In the genomic region with DNA sequence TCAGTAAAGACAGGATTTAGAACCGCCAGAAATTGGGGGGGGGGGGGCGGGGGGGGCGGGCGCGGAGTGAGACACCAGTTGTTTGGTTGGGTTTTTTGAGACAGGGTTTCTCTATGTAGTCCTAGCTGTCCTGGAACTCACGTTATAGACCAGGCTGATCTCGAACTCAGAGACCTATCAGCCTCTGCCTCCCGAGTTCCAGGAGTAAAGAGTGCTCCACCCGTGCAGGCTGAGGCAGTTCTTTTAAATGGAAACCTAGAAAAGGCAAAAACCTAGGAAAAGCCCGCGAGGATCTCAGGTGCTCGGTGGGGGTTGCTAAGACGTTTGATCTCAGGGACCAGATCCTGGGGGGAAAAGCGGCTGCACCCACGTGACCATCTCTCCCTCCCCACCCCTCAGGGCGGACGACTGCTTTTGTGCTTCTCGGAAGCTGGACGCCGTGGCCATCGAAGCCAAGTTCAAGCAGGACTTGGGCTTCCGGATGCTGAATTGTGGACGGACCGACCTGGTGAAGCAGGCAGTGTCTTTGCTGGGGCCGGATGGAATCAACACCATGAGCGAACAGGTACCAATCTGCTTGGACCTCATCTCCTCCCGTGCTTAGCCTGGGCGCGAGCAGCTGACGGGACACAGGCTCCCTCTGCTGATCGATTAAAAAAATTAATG, we compare ENCODE assay signal across 7 mouse cellular contexts.
DNase-seq lines count a peak whose midpoint lies in the region; ATAC-seq and TF ChIP-seq lines count a peak whose summit lies in the region.

No protein-coding gene starts in this region.

- no peak overlapping the region for H3K27ac ChIP-seq in bone marrow, adult 2 months (ENCODE audit: control insufficient read depth, insufficient read depth, low read depth, low read length, poor library complexity)
- no peak overlapping the region for H3K27ac ChIP-seq in embryonic facial prominence, embryonic 11.5 days (replicated peaks; ENCODE audit: low read depth, low read length)
- no peak overlapping the region for H3K27ac ChIP-seq in heart, embryonic 11.5 days (ENCODE audit: low read depth, low read length)
- H3K27ac ChIP-seq in kidney, embryonic 14.5 days (ENCODE audit: low read depth, low read length), result no peak overlapping the region
- H3K27ac ChIP-seq in limb, embryonic 13.5 days, result no peak overlapping the region
- H3K27ac ChIP-seq in midbrain, embryonic 14.5 days (replicated peaks; ENCODE audit: low read depth, low read length), result peak overlapping the region; percentile 42; the same call in 1 of the 2 replicates
- no peak overlapping the region for H3K27ac ChIP-seq in stomach, embryonic 14.5 days (ENCODE audit: low read length)

- H3K27me3 ChIP-seq in embryonic facial prominence, embryonic 11.5 days (ENCODE audit: control insufficient read depth, insufficient read depth, low read length), result no peaks in the 10 kb centered on the region
- peaks cover 16% of the 10 kb centered on the region for H3K27me3 ChIP-seq in heart, embryonic 11.5 days (ENCODE audit: control insufficient read depth, insufficient read depth, low read length)
- no peaks in the 10 kb centered on the region for H3K27me3 ChIP-seq in kidney, embryonic 14.5 days (ENCODE audit: control insufficient read depth, insufficient read depth, low read length)
- no peaks in the 10 kb centered on the region for H3K27me3 ChIP-seq in limb, embryonic 13.5 days
- H3K27me3 ChIP-seq in midbrain, embryonic 14.5 days (ENCODE audit: control insufficient read depth, insufficient read depth, low read length), result no peaks in the 10 kb centered on the region
- no peaks in the 10 kb centered on the region for H3K27me3 ChIP-seq in stomach, embryonic 14.5 days (ENCODE audit: control insufficient read depth, insufficient read depth, low read length)

- DNase-seq in embryonic facial prominence, embryonic 11.5 days (ENCODE audit: low spot score), result peak; percentile 69
- DNase-seq in midbrain, embryonic 14.5 days, result peak; percentile 85

- 0 out of 2 replicates have a peak, but pooled peaks have one; percentile 50 for ATAC-seq in embryonic facial prominence, embryonic 11.5 days (replicated peaks; ENCODE audit: insufficient number of reproducible peaks, low FRiP score, low TSS enrichment, low read depth)
- no peak for ATAC-seq in heart, embryonic 11.5 days (replicated peaks; ENCODE audit: insufficient number of reproducible peaks, low FRiP score, low TSS enrichment)
- peak; percentile 73; the same call in 1 of the 2 replicates for ATAC-seq in kidney, embryonic 14.5 days (ENCODE audit: low FRiP score, low TSS enrichment)
- ATAC-seq in limb, embryonic 13.5 days (ENCODE audit: low FRiP score, low read depth), result peak; percentile 67; the same call in 1 of the 2 replicates
- ATAC-seq in midbrain, embryonic 14.5 days (ENCODE audit: low FRiP score, low TSS enrichment), result peak; percentile 83
- ATAC-seq in stomach, embryonic 14.5 days (ENCODE audit: insufficient number of reproducible peaks, insufficient read depth, low FRiP score, low read depth), result no peak

- peak; percentile 32; the same call in 1 of the 2 replicates for TF ChIP-seq CTCF in bone marrow, adult 2 months (IDR thresholded peaks at IDR 0.05; ENCODE audit: control insufficient read depth, insufficient read depth, low read length)

- no peaks in the 10 kb centered on the region for H3K36me3 ChIP-seq in embryonic facial prominence, embryonic 11.5 days (replicated peaks; ENCODE audit: control insufficient read depth, insufficient read depth, low read depth, low read length)
- H3K36me3 ChIP-seq in heart, embryonic 11.5 days (ENCODE audit: control insufficient read depth, insufficient read depth, low read length), result no peaks in the 10 kb centered on the region
- H3K36me3 ChIP-seq in kidney, embryonic 14.5 days (ENCODE audit: control insufficient read depth, insufficient read depth, low read length), result no peaks in the 10 kb centered on the region
- H3K36me3 ChIP-seq in limb, embryonic 13.5 days, result no peaks in the 10 kb centered on the region
- H3K36me3 ChIP-seq in midbrain, embryonic 14.5 days (ENCODE audit: control insufficient read depth, insufficient read depth, low read length), result no peaks in the 10 kb centered on the region
- H3K36me3 ChIP-seq in stomach, embryonic 14.5 days (ENCODE audit: control insufficient read depth, insufficient read depth, low read length), result no peaks in the 10 kb centered on the region

- H3K4me1 ChIP-seq in bone marrow, adult 2 months (ENCODE audit: control insufficient read depth, insufficient read depth, low read length), result no peaks in the 10 kb centered on the region
- no peaks in the 10 kb centered on the region for H3K4me1 ChIP-seq in embryonic facial prominence, embryonic 11.5 days (ENCODE audit: control insufficient read depth, insufficient read depth, low read length)
- H3K4me1 ChIP-seq in heart, embryonic 11.5 days (ENCODE audit: control insufficient read depth, insufficient read depth, low read length), result no peaks in the 10 kb centered on the region
- H3K4me1 ChIP-seq in kidney, embryonic 14.5 days (ENCODE audit: control insufficient read depth, insufficient read depth, low read length), result no peaks in the 10 kb centered on the region
- H3K4me1 ChIP-seq in limb, embryonic 13.5 days, result peaks cover 4% of the 10 kb centered on the region; the same call in 1 of the 2 replicates
- H3K4me1 ChIP-seq in midbrain, embryonic 14.5 days (ENCODE audit: control insufficient read depth, insufficient read depth, low read length), result no peaks in the 10 kb centered on the region
- H3K4me1 ChIP-seq in stomach, embryonic 14.5 days (ENCODE audit: control insufficient read depth, insufficient read depth, low read length), result no peaks in the 10 kb centered on the region

- 5% methylated on average over 31 of the region's 31 CpGs for WGBS in bone marrow, adult 2 months
- 3% methylated on average over 31 of the region's 31 CpGs for WGBS in embryonic facial prominence, embryonic 11.5 days
- WGBS in heart, embryonic 11.5 days (ENCODE audit: insufficient replicate concordance), result 3% methylated on average over 31 of the region's 31 CpGs
- 5% methylated on average over 31 of the region's 31 CpGs for WGBS in kidney, embryonic 14.5 days
- 4% methylated on average over 31 of the region's 31 CpGs for WGBS in limb, embryonic 13.5 days
- 2% methylated on average over 31 of the region's 31 CpGs for WGBS in midbrain, embryonic 14.5 days
- WGBS in stomach, embryonic 14.5 days, result 4% methylated on average over 31 of the region's 31 CpGs

- no peaks in the 10 kb centered on the region for H3K9me3 ChIP-seq in embryonic facial prominence, embryonic 11.5 days (replicated peaks; ENCODE audit: control insufficient read depth, low read length)
- H3K9me3 ChIP-seq in heart, embryonic 11.5 days (replicated peaks; ENCODE audit: control insufficient read depth, low read length), result no peaks in the 10 kb centered on the region
- no peaks in the 10 kb centered on the region for H3K9me3 ChIP-seq in kidney, embryonic 14.5 days (ENCODE audit: control insufficient read depth, low read length)
- no peaks in the 10 kb centered on the region for H3K9me3 ChIP-seq in limb, embryonic 13.5 days
- H3K9me3 ChIP-seq in midbrain, embryonic 14.5 days (ENCODE audit: control insufficient read depth, low read length), result no peaks in the 10 kb centered on the region
- H3K9me3 ChIP-seq in stomach, embryonic 14.5 days (ENCODE audit: control insufficient read depth, low read depth, low read length), result no peaks in the 10 kb centered on the region

- H3K4me3 ChIP-seq in bone marrow, adult 2 months (replicated peaks; ENCODE audit: control insufficient read depth, low read depth, low read length), result no peak overlapping the region
- peak overlapping the region; percentile 29 for H3K4me3 ChIP-seq in embryonic facial prominence, embryonic 11.5 days (ENCODE audit: low read depth, low read length)
- peak overlapping the region; percentile 44 for H3K4me3 ChIP-seq in heart, embryonic 11.5 days (ENCODE audit: low read depth, low read length)
- peak overlapping the region; percentile 39 for H3K4me3 ChIP-seq in kidney, embryonic 14.5 days (ENCODE audit: low read length)
- H3K4me3 ChIP-seq in limb, embryonic 13.5 days, result peak overlapping the region; percentile 46
- peak overlapping the region; percentile 37 for H3K4me3 ChIP-seq in midbrain, embryonic 14.5 days (replicated peaks; ENCODE audit: low read depth, low read length)
- peak overlapping the region; percentile 30 for H3K4me3 ChIP-seq in stomach, embryonic 14.5 days (ENCODE audit: low read depth, low read length)

- H3K4me2 ChIP-seq in embryonic facial prominence, embryonic 11.5 days (ENCODE audit: low read depth, low read length), result peak overlapping the region; percentile 54
- H3K4me2 ChIP-seq in heart, embryonic 11.5 days, result peak overlapping the region; percentile 82
- peak overlapping the region; percentile 73 for H3K4me2 ChIP-seq in kidney, embryonic 14.5 days (replicated peaks; ENCODE audit: low read depth, low read length)
- H3K4me2 ChIP-seq in limb, embryonic 13.5 days (replicated peaks), result peak overlapping the region; percentile 77
- H3K4me2 ChIP-seq in midbrain, embryonic 14.5 days (ENCODE audit: low read length), result peak overlapping the region; percentile 61
- peak overlapping the region; percentile 70 for H3K4me2 ChIP-seq in stomach, embryonic 14.5 days (replicated peaks; ENCODE audit: low read depth, low read length)

- TF ChIP-seq POLR2A in bone marrow, adult 2 months (IDR thresholded peaks at IDR 0.05; ENCODE audit: borderline replicate concordance, control insufficient read depth, low read depth, low read length), result no peak

- H3K9ac ChIP-seq in embryonic facial prominence, embryonic 11.5 days (replicated peaks; ENCODE audit: low read length), result 0 out of 2 replicates have a peak overlapping the region, but pooled peaks have one; percentile 6
- H3K9ac ChIP-seq in heart, embryonic 11.5 days (ENCODE audit: low read depth, low read length), result 0 out of 2 replicates have a peak overlapping the region, but pooled peaks have one; percentile 22
- peak overlapping the region; percentile 53; the same call in 1 of the 2 replicates for H3K9ac ChIP-seq in kidney, embryonic 14.5 days (ENCODE audit: low read depth, low read length)
- peak overlapping the region; percentile 50; the same call in 1 of the 2 replicates for H3K9ac ChIP-seq in limb, embryonic 13.5 days
- H3K9ac ChIP-seq in midbrain, embryonic 14.5 days (replicated peaks; ENCODE audit: low read length), result peak overlapping the region; percentile 36; the same call in 1 of the 2 replicates
- H3K9ac ChIP-seq in stomach, embryonic 14.5 days (replicated peaks; ENCODE audit: low read depth, low read length), result 0 out of 2 replicates have a peak overlapping the region, but pooled peaks have one; percentile 25

Comparison
In these comparisons a context has a peak if more than half of its experiments do, and no peak if none do; other contexts are left out.
1. ATAC-seq: peak in embryonic facial prominence, embryonic 11.5 days (single experiment), kidney, embryonic 14.5 days (single experiment), limb, embryonic 13.5 days (single experiment) and midbrain, embryonic 14.5 days (single experiment); none in heart, embryonic 11.5 days (single experiment) and stomach, embryonic 14.5 days (single experiment).
2. Peak in every context shown above with its lines, with median percentiles within 50 percentile points of each other: H3K4me2 ChIP-seq and H3K9ac ChIP-seq.